Mouse (Mus musculus) CD4-positive, CD25-positive, alpha-beta regulatory T cell, adult 2 months (primary cell): ENCODE measurements around the gene Pou2af1.

ENCODE experiments used
- DNase-seq: peaks from one replicate; pipeline ENCODE4 v3.0.0-alpha.2; 2012; ENCODE audit warnings: low read depth, low spot score

Pou2af1 gene

DNA sequence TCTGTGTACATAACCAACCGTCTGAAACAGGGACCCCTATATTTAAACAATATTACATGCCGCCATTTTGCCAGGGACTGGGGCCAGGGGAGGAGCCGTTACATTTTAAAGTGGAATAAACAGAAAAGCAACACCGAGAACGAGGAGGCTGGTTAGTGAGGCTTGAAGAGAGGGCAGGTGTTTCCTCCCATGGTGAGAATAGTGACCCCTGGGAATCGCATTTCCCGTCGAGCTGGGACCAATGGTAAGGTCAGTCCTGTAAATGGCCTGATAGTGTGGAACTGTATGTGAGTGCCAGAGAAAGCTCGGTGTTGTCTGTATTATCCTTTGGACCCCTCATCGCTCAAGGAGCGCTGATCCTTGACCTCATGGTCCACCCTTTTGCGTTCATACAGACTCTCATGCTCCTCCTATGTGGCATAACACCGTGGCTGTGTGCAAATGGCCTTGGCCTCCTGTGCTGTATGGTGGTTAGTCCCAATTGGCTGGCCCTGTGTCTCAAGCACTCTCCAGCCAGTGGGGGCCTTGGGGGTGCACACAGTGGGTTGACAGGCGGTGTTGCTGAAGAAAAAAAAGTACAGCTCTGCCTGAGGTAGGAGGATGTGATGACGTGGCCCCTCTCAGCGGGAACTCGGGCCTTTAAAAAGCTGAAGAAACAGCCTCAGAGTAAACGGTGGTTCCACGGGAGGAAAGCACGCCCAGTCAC lies at the start of gene Pou2af1:
Gene Pou2af1, plus strand, starts transcription at position 686 of the 706 bp plus-strand sequence.
- DNase-seq: peak; percentile 77

DNA sequence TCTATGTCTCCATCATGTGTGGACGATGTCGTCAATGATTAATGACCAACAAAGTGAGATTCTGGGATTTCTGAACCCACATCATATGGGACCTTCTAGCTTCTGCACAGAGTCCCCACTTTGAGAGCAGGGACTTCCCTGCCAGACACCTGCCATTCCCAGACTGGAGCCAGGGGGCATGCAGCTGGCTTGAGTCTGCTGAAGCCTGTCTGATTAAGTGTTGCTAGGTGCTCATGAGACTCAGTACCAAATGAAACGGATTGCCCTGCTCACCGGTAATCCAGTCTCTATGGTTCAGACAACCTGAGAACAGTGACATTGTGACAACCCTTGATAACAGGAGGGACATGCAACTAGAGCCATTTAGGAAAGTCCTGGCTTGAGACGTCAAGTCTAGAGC lies 49.5 kb upstream of the Pou2af1 start:
- DNase-seq: no peak

GRCm38 (mm10) chr9:51165312-51166180 lies 48.0 kb upstream of the Pou2af1 start, which contains the start of gene Gm32742:
TSS of gene Gm32742 (minus strand) at chr9:51165517.
- no peak for DNase-seq

DNA sequence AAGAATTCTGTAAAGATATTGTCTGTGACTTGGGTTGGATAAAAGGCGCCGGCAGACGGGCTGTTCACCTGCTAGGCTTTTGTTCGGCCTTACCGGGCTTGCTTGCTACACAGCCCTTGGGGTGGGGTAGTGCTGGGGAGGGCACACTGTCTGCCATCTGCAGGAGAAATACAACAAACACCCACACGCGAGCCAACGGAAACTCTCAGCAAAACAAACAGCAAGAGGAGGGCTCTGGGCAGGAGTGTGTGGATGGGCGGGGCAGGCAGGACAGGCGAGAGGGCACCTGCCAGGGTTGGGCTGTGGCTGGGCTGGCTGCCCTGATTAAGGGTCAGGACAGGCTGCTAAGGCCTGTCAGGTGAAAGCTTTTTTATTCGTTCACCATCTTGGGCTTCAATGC lies 45.6 kb upstream of the Pou2af1 start:
- peak; percentile 29 for DNase-seq

- no peak for DNase-seq
These were observed 44.8 kb upstream of the Pou2af1 start for GRCm38 (mm10) chr9:51168698-51169097.

- DNase-seq: no peak
These were observed 44.4 kb upstream of the Pou2af1 start for GRCm38 (mm10) chr9:51169133-51169532.

DNA sequence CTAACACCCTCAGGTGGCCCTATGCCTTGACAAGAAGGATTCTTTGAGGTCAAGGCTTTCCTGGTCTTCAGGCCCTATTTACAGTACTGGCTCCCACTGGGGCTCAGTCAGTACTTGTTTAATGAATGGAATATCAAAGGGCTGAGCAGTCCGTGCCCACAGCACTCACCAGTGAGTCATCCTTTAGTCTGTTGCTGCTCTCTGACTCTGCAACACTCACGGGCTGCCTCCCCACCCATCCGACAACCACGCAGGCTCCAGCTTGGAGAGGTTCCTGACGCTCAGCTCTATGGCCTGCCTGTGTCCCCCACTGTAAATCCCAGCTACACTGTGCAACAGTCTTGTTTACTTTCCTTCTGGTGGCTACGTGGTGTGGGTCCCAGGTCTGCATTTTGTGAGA lies 43.2 kb upstream of the Pou2af1 start:
- no peak for DNase-seq

DNA sequence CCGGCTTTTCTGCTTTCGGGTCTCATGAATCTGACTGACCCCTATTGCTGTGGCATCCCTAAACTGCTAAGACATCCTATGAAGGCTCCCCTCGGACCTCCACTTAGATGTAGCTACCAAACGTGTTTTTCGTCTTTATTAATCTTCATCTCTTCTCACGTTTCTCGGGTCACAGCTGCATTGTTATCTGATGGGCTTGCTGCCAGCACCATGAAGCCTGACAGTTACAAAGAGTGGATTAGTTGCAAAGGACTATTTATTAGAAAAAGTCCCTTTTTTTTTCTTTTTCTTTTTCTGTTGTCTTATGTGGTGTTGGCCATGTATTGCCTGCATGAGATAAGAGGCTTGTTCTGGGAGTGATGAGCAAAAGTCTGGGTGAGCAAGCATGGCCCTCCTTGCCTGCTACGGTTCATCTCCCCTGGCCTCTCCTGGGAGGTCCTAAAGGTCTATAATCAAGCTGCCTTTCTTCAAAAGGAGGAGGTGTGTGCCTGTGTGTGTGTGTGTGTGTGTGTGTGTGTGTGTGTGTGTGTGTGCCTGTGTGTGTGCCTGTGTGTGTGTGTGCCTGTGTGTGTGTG lies 38.5 kb upstream of the Pou2af1 start:
- DNase-seq: peak; percentile 53

DNA sequence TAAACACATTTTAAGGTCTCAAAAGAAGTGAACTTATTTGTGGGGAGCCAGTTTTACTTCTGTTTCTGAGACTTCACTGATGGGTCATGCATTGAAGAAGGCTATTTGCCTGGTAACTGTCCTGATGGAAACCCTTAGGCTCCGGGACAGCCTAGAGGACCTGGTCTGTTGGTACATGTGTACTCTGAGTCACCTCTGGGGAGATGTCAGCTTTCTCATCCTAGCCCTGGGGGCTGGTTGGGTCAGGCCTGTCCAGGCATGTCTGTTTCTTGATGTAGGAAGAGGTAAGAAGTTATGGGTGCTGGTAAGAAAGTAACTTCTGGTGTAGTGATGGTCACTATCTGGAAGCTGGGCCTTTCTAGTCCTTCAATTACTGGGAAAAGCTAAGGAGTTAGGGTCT lies 37.8 kb upstream of the Pou2af1 start:
- DNase-seq: no peak

DNA sequence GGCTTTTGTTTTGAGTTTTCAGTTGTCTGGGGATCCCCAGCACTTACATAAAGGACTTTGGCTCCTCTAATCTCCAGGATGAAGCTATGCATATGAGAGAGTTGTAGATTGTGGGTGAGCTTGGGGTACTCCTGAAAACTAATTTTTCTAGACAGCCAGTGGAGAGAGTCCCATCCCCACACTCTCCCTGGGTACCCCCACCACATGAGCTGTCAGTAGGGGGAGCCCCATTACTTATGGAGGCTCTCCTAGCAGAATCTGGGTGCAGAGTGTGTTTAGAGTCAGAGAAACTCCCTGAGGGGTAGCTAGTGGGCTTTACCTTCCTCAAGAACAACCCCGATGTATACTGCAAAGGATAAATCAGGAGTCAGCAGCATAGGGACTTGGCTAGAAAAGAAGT lies 35.2 kb upstream of the Pou2af1 start:
- DNase-seq: no peak

- no peak for DNase-seq
These were observed 32.9 kb upstream of the Pou2af1 start for GRCm38 (mm10) chr9:51180621-51181020.

GRCm38 (mm10) chr9:51182716-51183710 lies 30.5 kb upstream of the Pou2af1 start:
- no peak for DNase-seq

- DNase-seq: peak; percentile 34
These were observed 28.1 kb upstream of the Pou2af1 start for GRCm38 (mm10) chr9:51185386-51185785.

GRCm38 (mm10) chr9:51185871-51186270 lies 27.6 kb upstream of the Pou2af1 start:
- DNase-seq: peak; percentile 44

- no peak for DNase-seq
These were observed 22.9 kb upstream of the Pou2af1 start for GRCm38 (mm10) chr9:51190655-51191054.

- DNase-seq: no peak
These were observed 18.7 kb upstream of the Pou2af1 start for GRCm38 (mm10) chr9:51194790-51195189.

DNA sequence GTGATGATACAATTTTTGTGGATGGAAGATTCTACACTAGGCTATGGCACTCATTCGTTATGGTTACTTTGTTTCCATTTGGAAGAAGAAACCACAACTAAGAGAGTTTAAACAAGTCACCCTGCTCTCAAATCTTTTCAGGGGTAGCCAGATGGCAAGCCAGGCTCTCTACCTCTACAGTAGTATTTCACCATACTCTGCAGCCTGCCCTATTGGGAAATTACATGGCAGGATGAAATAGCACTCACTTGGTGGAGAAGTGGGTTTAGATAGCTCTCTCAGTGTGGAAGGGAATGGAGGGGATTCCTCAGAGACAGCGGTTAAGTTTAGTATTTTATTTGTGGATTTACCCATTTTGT lies 4.6 kb upstream of the Pou2af1 start:
- DNase-seq: no peak

GRCm38 (mm10) chr9:51211191-51211590 lies 2.3 kb upstream of the Pou2af1 start:
- no peak for DNase-seq

DNA sequence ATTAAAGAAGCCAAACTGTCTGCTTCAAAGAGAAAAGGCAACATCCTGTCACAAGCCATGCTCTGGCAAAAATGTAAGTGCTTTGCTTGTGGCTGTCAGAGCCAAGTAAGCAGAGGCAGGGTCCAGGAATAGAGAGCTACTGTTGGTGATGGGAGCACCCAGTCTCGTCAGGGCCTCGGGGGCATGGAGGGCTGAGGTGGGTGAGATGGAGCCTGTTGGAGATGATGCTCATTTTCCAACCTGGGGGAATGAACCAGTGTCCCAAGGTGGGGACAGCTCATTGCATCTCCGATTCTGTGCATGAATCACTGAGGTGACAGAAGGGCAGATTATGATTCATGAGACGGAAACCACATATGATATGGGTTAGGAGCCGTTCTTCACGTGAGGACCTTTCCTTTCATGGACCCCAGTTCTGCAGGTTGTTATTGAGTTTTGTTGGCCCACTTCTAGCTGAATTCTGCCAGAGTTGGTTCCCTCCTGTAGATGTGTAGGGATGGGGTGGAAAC lies 275 bp downstream of the Pou2af1 start:
- no peak for DNase-seq

DNA sequence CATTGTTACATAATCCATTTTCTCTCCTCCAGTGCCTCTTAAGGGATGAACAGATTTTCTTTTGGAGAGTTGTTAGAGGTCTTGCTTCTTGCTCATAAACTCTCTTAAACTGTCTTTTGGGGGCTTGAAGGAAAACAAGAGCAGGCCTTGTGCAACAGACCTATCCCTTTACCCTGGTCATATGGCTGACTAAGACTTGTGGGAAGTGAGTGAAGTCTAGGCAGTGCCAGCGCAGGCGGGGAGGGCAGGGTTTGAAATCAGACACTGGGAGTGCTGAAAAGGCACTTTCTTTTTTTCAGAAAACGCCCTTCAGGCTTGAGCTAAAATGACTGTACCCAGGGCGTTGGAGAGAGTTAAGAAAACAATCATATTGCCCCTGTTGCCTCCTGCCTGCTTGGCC lies 1.8 kb downstream of the Pou2af1 start:
- DNase-seq: peak; percentile 10

DNA sequence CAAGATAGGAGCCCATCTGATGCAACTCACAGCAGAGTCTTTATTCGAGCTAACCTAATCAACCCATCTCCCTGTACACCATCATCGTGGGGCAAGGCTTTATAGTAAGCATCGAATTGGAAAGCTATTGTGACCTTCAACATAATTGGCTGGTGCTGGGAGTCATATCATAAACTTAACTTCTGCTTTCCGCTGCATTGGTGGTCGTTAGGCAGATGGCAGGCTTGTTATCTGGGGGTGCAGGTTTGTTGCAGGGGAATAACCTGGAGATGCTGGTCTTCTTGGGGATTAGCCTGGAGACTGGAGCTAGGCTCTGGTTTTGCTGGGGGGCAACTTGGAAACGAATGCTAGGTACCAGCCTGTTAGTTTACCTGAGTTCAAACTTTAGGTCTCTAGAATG lies 2.4 kb downstream of the Pou2af1 start:
- DNase-seq: no peak
